Mouse (Mus musculus) urinary bladder, adult 2 months (tissue): ENCODE measurements around the gene Pip5k1b. TPM values are rescaled to one million over a fixed set of nuclear protein-coding genes. Genes with fewer than 3 reads are reported as not detected.
"Not testable (repeated sequence)": the region's sequence is repeated elsewhere in the genome, so short reads cannot be mapped to it uniquely, and the experiment has no call there.

ENCODE experiments used
- DNase-seq: peaks from one replicate; pipeline ENCODE4 v3.0.0; 2022; ENCODE audit warnings: low spot score
- polyA plus RNA-seq: library from polyadenylated mRNA; depleted of rRNA; stranded (reverse); fragments of >200 nt; gene quantifications from 2 replicates; pipeline ENCODE4 v1.2.3, GENCODE M21; 2012; rRNA removed

Gene Pip5k1b
- polyA plus RNA-seq: 1.4 and 2.1 TPM in 2 replicates

- peak; percentile 29 for DNase-seq
Observed at GRCm38 (mm10) chr19:24555466-24555903, at the start of gene Pip5k1b. Gene Pip5k1b (minus strand): TSS chr19:24555872.

- DNase-seq: no peak
Observed at GRCm38 (mm10) chr19:24604105-24604504, 48.4 kb upstream of the Pip5k1b start.

- DNase-seq: no peak
Observed at GRCm38 (mm10) chr19:24603431-24603830, 47.8 kb upstream of the Pip5k1b start.

- DNase-seq: no peak
Observed at GRCm38 (mm10) chr19:24586726-24587125, 31.1 kb upstream of the Pip5k1b start.

- DNase-seq: no peak
Observed at GRCm38 (mm10) chr19:24585171-24585570, 29.5 kb upstream of the Pip5k1b start.

GRCm38 (mm10) chr19:24583956-24584355 is 28.3 kb upstream of the Pip5k1b start:
- DNase-seq: no peak

GRCm38 (mm10) chr19:24576125-24576524 is 20.5 kb upstream of the Pip5k1b start:
- no peak for DNase-seq

GRCm38 (mm10) chr19:24571756-24572181 is 16.1 kb upstream of the Pip5k1b start:
- no peak for DNase-seq

- no peak for DNase-seq
Observed at GRCm38 (mm10) chr19:24570969-24571368, 15.3 kb upstream of the Pip5k1b start.

- no peak for DNase-seq
Observed at GRCm38 (mm10) chr19:24557456-24557855, 1.8 kb upstream of the Pip5k1b start.

GRCm38 (mm10) chr19:24556585-24556966 is 904 bp upstream of the Pip5k1b start:
- DNase-seq: no peak

- DNase-seq: peak; percentile 60
Observed at GRCm38 (mm10) chr19:24555904-24556584, 372 bp upstream of the Pip5k1b start.

GRCm38 (mm10) chr19:24554911-24555465 is 684 bp downstream of the Pip5k1b start:
- no peak for DNase-seq

GRCm38 (mm10) chr19:24554425-24554824 is 1.2 kb downstream of the Pip5k1b start:
- no peak for DNase-seq

- DNase-seq: no peak
Observed at GRCm38 (mm10) chr19:24553291-24554075, 2.2 kb downstream of the Pip5k1b start.

- not testable (repeated sequence) for DNase-seq
Observed at GRCm38 (mm10) chr19:24552641-24553040, 3.0 kb downstream of the Pip5k1b start.

GRCm38 (mm10) chr19:24551196-24551954 is 4.3 kb downstream of the Pip5k1b start:
- DNase-seq: no peak

- no peak for DNase-seq
Observed at GRCm38 (mm10) chr19:24550778-24551177, 4.9 kb downstream of the Pip5k1b start.

GRCm38 (mm10) chr19:24550016-24550415 is 5.7 kb downstream of the Pip5k1b start:
- no peak for DNase-seq

- no peak for DNase-seq
Observed at GRCm38 (mm10) chr19:24548337-24548736, 7.3 kb downstream of the Pip5k1b start.

- no peak for DNase-seq
Observed at GRCm38 (mm10) chr19:24546153-24546552, 9.5 kb downstream of the Pip5k1b start.
